Mouse (Mus musculus): ENCODE measurements at regions not wholly inside any gene's neighbourhood (a gene's known extent, or its start where the extent isn't known, plus 50 kb on each side); places are given as distances from the start of the nearest gene placed in this dataset.

DNA sequence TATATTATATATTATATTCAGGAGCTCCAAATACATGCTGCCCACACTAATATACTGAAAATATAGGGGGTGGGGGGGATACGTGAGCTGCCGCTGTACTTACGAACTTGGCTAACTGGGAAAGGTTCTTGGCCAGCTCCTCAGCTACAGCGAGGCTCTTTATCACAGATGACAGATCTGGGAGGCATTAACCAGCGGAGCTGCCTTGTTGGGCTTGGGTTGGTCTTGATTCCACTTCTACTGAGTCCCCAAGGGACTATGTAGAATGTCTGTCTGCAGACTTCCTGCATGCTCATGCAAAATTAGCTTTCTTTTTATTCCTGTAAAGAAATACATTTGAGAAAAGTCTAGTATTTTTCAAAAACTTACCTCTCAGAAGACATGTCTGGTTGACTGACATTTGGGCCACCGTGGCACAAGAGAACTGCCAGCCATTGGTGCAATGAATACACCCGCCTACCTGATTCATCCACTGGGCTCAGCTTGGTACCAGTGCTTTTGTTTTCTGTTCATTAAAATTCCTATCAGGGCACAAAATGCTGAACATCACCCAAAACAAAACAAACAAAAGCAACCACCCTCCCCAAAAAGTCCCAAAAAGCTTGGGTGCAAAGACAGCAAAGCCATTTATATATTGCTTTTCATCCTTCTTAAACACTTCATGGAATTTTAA lies 253.2 kb downstream of the Spry2 start:
- no peak for DNase-seq (ENCODE audit: low spot score in 2 of 2)

DNA sequence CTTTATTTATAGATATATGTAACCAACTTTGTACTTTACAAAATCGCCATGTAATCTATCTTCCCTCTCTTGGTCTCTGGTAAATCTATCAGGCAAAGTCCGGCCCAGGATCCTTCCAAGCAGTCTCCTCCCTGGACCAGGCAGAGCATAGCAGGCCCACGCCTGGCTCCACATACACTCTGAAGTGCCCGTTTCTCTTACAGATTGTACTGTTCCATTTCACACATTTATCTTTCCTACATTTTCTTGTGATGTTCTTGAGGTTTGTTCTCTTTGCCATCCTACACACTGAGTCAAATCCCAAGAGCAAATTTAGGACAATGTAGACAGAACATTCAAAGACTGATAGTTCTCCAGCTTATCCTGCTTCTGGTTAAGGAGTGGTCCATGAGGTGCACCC lies 264.3 kb downstream of the Spry2 start:
- DNase-seq (ENCODE audit: low spot score in 2 of 2): no peak

DNA sequence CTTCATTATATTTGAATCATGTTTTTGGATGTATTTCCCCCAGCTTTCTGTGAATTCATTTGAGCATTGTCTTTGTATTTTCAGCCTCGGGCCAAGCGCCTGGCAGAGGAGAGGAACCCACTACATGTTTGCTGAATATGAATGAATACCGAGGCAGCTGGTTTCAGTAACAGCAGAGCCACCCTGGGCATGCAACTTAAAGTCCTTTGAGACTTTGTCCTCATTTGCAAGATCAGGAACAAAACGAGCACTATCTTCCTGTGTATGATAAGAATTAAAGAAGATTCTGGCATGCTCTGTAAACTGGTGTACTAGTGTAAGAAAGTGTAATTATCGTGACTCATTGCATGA lies 265.0 kb downstream of the Spry2 start:
- peak; percentile 42 to 54 for DNase-seq (ENCODE audit: low spot score in 2 of 2)

DNA sequence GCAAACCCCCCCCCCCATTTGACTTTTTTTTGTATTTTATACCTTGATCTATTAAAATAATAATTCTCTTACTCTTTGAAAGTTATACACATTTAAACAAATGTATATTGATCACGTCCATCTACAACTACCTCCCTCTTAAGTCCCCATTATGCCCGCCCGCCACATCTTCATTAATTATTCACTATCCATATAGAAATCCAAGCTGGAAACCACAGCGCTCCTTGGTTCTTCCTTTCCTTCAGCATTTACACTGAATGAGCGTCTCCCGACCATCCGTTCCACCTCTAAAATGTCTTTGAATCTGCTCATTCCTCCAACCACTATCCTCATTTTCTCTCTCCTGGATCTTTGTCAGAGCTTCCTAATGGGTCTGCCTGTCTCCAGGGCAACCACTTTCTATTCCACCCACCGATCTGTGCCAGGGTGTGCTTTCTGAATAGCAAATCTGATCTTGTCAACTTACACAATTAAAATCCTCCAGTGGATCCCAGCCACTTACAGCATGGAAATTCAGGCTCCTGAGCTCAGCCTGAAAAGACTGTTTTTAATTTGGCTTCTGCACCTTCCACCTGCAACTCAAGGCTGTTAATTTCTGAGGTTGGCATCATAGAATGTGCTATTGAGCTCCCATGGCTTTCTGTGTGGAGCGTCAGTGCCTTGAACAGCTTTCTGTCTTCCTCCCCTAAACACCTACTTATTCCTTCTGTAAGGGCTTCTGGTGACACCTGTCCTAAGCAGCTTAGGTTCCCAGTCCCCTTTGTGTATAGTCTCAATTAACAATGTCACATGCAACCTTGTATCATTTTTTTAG lies 265.5 kb downstream of the Spry2 start:
- peak; percentile 62 to 74 for DNase-seq (ENCODE audit: low spot score in 2 of 2)

DNA sequence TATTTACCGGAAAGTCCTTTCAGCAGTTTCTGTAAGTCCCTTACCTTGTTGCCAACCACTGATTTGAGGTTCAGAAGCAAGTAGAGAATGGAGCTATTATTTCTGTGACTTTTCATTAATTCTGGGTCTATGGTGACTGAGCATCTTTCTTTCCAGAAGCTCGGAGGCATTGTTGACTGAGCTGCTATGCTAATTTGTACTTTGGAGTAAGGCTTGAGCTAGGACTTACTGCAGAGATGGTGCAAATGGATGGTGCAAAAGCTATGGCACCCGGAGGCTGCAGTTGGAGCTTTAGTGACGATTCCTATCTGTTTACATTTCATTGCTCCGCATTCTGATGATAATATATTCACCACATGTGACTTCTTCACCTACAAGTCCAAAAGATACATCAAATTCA lies 266.2 kb downstream of the Spry2 start:
- no peak for DNase-seq (ENCODE audit: low spot score in 2 of 2)

DNA sequence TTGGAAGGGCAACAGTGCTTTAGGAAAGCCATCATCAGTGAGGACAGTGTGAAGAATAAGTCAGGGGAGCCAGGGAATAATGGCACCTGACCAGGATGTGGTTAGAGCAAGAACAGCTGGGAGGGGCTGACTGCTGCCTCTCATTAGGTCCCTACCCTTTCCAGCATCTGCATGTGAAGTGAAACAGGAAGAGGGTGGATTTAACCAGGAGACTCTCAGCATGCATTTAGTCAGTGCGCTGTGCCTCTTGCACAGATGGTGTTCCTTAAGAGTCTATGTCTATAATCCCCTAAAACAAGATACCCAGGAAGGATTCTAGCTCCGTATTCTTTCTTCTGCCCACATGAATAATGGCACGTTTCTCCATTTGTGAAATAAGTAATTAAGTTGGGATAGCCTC lies 267.9 kb downstream of the Spry2 start:
- no peak for DNase-seq (ENCODE audit: low spot score in 2 of 2)

DNA sequence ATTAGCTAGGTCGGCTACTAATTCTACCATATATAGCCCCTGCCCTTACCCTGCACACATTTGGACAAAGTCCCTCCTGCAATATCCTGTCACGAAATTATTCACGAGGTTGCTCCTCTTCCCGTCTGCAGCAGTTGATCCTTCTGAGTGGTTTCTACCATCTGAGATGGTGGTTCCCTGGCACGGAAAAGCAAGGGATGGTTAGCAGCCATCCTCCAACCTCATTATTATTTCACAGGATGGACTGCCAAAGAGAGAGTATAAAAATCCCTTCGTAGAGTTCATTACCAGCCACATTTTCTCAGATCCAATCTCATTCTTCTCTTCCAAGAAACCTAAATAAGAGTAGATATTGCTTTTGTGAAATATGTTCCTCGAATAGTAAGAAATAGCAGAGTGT lies 272.2 kb downstream of the Spry2 start:
- DNase-seq (ENCODE audit: low spot score in 2 of 2): no peak

DNA sequence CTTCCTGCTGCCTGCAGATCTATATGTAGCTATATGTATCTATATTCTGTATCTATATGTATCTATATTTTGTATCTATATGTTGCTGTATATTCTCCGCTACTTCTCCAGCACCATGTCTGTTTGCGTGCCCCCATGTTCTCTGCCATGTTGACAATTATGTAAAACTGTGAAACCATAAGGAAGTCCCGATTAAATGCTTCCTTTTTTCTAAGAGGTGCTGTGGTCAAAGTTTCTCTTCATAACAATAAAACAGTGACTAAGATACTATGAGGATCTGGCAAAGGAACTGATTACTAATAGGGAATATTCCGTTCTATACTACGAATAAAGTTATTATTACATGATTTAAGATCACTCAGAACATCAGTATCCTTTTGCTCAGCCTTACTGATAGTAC lies 274.5 kb downstream of the Spry2 start:
- DNase-seq (ENCODE audit: low spot score in 2 of 2): no peak

DNA sequence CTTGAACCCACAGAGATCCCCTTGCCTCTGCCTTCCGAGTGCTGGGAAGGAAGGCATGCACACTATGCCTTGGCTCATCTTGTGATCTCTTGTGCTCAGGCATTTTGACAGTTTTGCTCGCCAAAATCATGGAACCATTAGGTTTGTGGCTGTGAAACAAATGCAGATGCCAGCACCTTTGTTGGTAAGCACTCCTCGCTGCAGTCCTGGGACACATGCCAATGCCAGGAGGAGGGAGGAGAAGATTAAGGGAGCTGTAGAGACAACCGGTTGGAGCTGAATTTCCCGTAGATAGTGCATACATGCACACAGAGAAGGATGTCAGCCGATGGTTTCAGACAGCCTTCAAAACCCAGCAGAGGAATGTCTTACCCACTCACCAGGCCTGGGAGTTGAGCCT lies 275.5 kb downstream of the Spry2 start:
- no peak for DNase-seq (ENCODE audit: low spot score in 2 of 2)

DNA sequence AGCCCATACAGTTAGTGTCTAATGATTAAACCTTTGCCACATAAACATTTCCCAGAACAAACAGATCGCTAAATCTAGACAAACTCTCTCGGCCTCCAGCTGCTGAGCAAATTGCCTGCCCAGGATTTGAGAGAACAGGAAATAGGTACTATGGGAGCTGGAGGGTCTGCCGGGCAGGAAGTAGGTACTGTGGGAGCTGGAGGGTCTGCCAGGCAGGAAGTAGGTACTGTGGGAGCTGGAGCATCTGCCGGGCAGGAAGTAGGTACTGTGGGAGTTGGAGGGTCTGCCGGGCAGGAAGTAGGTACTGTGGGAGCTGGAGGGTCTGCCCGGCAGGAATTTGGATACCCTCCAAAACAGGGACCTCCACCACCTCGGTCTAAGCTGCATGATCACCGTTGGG lies 277.2 kb downstream of the Spry2 start:
- DNase-seq (ENCODE audit: low spot score in 2 of 2): no peak

DNA sequence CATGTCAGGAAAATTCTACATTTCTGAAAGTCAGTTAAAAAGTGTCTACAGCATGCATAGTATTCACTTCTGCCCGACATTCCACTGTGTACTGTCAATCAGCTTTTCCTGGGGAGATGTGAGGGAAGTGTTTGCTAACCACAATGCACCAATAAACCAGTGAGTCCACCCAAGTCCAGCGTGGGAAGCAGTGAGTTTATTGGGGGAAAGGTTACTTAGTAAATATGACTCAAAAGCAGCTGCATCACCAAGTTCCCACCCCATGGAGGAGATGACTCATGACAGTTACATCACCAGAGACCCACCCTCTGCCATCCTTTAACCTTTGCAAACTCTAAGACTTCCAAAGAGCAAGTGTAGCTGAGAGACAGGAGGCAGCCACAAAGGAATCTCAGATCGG lies 280.9 kb downstream of the Spry2 start:
- DNase-seq (ENCODE audit: low spot score in 2 of 2): no peak

DNA sequence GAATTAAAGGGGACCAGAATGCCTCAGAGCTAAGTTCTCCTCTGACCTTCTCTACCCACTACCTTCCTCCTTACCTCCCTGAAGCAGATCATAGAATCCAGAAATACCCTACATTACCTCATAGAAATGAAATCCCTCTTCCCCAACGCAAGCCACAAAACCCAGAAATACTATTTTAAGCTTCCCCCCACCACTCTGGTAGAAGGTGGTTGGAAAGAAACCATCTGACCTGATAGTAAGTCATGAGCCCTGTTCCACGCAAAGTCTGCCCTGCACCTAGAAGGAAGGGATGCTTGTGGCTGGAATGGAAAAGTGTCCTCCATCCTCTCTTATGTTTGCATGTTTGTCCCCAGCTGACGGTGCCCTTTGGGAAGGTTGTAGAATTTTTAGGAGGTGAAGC lies 283.8 kb downstream of the Spry2 start:
- DNase-seq (ENCODE audit: low spot score in 2 of 2): no peak

DNA sequence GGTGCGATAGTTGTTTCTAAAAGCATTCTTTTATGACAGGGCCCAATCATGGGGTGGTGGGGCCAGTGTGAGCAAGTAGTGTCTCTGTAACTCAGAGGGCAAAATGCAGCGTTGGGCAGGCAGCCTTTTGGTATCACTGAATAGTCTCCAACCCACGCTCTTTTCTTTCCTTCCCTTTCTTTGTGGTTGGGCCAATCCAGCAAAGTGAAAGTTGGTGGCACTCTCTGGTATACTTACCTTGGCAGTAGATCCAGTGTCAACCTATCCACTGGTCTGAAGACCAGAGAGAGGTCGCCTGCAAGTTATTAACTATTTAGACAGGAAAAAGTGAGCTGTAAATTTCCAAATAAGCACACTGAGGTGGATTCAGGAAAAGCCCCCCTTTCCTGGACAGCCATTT lies 287.8 kb downstream of the Spry2 start:
- DNase-seq (ENCODE audit: low spot score in 2 of 2): no peak

DNA sequence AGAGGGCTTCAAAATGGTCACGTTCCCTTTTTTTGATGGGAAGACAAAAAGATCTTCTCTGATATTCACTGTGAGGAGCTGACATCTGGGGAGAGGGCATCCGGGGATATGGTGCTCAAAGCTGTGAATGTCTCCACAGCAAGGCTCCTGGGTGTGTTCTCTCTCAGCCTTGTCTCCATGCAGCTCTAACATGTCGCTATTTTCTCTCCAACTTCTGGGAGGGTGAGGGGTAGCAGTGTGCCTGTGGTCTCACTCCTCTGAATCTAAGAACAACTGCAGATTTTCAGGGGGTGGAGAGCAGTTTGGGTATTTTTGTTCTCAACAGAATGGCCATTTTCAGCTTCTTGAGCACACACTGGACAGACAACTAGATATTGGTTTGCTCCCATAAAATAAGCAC lies 290.1 kb downstream of the Spry2 start:
- no peak for DNase-seq (ENCODE audit: low spot score in 2 of 2)

DNA sequence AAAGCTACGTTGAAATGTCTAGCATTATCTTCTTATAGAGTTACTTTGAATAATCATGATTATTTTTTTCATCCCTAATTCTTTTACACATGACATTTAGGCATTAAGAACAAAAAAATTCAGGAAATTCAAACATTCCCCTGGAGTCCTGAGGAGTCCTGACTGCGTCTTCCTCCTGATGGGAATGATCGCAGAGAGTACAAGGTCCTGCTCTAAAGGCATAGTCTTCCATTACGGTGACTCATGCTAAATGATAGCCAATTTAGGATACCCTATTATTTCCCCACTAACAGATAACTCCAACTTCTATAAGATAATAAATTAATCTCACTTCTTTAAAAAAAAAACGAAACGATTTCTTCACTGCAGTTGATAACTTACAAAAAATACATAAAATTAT lies 292.2 kb downstream of the Spry2 start:
- no peak for DNase-seq (ENCODE audit: low spot score in 2 of 2)

DNA sequence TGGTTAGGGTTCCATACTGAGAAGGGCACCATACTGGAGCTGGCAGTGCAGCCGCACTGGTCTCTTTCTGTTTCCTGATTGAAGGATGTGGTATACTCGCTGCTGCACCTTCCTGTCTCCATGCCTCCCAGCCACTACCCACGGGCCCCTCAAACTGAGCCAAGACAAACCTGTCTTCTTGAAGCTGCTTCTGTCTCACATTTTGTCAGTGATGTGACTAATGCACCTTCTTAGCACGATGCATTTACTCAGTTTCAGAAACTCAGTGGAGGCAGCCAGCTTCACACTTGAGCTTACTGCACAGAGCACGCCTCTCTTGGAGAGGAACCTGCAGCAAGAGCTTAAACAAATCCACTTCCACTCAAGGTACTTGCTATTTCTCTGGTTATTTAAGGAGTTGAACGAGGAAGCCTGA lies 293.6 kb downstream of the Spry2 start:
- no peak for DNase-seq (ENCODE audit: low spot score in 2 of 2)

DNA sequence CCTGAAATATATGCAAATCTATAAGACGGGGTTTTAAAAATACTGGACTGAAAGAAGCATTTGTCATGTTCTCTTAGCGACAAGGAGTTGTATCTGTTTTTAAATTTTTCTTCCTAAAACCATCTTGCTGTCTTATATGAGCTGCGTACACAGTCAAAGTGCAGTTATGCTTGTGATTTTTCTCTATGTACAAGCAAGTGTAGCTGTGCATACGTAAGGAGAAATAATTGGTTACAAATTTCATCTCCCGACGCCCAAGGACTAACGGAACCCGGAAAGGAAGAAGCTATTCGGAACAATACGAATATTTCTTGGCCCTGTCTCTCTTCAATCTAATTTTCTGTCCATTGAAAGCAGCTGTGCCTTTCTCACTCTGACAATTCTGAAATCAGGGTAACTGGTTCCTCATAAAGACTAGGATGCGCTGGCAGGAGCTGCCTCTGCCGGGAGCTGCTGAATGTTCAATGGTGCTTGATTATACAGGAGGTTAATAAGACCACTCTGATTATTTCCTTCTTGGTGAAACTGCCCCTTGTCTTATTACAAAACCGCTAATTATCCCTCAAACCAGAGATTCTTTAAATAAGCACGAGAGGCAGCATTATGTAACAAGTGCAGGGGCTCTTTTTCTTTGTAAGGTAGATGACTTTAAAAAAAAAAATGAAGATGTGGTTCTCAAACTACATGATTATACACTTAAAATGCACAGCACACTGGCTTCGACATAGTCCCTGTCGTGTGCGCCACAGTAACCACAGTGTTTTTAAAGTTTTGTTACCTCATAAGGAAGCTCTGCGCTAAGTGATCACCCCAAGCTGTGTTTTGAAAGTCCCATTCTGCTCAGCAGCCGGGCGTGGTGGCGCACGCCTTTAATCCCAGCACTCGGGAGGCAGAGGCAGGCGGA lies 296.8 kb downstream of the Spry2 start:
- DNase-seq (ENCODE audit: low spot score in 2 of 2): no peak

DNA sequence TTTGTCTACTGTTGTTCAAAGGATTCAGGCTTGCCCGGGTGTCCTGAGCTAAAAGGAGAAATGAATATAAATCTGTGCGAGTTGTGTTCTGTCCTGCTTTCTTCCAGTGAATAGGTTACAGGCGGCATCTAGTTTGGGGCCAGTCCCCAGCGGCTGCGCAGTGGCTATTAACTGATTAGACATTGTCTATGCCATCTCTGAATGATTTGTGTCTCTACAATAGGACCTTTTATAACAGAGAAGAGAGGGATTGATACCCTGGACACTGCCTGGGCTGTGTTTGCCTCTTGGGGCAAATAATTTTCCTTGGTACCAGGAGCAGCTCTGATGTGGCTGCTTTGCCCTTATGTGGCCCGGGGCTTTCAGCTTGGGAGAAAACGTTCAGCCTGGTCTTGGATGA lies 306.9 kb downstream of the Spry2 start:
- peak; percentile 18 to 28 for DNase-seq (ENCODE audit: low spot score in 2 of 2)

DNA sequence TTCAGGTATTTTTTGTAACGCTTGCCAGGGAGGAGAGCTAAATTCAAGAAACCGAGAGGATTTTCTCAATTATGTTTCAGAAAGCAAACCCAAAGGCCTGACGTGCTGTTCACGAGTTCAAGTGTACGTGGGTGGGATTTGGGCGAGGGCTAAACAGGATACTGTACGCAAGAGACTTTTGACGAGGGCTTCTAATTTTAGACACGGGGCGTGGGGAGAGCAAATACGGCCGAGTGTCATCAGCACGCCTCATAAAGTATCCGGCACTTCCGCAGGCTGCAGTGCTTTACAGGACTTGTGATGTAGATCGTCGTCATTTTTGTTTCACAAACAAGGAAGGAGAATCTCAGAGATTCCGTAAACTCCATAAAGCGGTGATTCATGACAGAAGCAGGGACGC lies 307.4 kb downstream of the Spry2 start:
- DNase-seq (ENCODE audit: low spot score in 2 of 2): peak in 1 of 2 experiments; percentile 13

DNA sequence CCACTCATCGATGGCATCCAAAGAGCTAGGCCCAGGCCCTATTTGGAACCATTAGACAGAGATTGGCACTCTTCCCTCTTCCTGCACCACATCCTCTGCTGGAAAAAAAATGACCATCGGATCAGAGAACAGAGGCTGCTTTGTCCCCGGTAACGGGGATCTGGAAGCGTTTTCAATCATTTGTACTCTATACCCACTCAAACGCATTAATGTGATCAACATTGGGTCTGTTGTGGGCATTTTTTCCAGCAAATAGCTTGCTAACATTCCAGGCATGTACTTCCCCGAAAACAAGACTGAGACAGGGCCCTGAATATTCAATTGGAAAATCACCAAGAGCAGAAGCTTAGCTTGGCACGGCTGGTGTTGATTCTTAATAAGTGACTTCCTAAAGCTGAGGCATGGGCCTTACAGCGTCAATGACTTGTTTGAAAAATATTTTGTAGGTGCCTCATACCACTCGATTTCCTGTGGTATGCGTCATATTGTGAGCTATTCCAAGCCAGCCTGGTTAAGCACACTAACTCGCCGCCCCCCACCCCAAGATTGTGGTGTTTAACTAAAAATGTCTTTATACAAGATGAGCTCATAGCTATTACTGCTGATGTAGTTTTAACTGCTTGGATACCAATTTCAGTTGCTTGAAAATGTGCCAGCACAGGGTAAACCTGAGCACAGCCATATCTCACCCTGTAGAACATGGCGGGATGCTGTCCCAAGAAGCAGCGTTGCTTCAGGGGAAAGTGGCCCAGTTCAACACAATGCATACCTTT lies 308.0 kb downstream of the Spry2 start:
- peak; percentile 57 to 69 for DNase-seq (ENCODE audit: low spot score in 2 of 2)

DNA sequence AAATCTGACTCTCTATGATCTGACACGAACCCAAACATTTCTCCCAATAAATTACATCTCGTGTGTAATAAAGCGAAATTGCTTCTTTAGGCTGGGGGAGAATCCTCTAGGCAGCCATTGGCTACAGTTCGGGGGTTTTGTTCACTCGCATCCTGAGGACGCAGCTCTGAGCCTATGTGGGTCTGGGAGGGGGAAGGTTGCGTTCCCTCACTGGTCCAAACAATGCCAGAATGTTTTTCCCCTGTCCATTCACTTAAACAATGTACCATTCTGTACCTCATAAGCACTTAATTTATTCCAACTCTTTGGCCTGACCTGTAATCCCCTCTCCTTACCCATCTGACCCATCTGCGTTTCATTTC lies 308.6 kb downstream of the Spry2 start:
- no peak for DNase-seq (ENCODE audit: low spot score in 2 of 2)

Measured in layer of hippocampus, postnatal 10 days (tissue).